Mouse (Mus musculus): ENCODE data around the gene Csnk1d. TPM values are rescaled to one million over a fixed set of nuclear protein-coding genes. Genes with fewer than 3 reads are reported as not detected.

The Csnk1d gene
- total RNA-seq, 2 experiments from 2014 or later: 165 to 166 TPM

- DNase-seq (ENCODE audit: low spot score in 2 of 2): no peak
Observed at GRCm38 (mm10) chr11:120988410-120988809, 2.7 kb downstream of the Csnk1d start.

GRCm38 (mm10) chr11:120987608-120988007 is 3.5 kb downstream of the Csnk1d start:
- no peak for DNase-seq (ENCODE audit: low spot score in 2 of 2)

DNA sequence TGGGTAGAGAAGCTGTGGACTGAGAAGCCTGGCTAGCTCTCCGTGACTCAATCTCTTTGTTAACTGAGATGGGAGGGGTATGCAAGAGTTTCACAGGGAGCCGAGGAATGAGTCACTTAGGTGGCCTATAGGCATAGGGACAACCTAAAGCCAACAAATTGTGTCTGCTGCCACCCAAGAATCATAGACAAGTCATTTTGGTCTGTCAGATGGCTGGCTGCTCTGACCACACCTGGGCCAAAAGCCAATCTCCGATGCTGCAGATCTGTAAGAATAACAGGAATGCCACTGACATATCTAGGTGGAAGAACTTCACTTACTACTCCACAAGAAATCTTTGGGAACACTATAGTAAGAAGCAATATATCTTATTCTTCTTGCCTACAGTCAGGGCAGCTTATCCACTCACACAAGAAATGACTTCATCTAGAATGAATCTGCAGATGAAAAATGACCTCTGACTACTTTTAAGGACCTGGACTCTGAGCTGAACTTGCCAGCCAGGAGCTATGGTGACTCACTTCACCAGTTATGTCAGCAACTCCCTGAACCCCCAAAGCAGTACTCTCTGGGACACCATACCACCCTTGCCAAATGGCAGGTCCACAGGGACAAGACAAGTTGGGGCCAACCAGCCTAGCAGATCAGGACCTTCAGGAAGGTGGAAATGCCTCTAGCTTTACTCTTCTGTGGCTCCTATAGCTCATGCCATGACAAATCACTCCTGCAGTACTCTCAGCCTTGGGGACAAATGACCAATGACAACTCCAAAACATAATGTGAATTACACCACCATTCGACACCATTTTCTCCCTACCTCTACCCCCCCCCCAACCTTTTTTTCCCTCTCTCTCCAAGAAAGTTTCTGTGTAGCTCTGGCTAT is 6.4 kb downstream of the Csnk1d start:
- no peak for DNase-seq (ENCODE audit: low spot score in 2 of 2)

- DNase-seq (ENCODE audit: low spot score in 2 of 2): no peak
Observed at GRCm38 (mm10) chr11:120982459-120982858, 8.7 kb downstream of the Csnk1d start.

GRCm38 (mm10) chr11:120981661-120982060 is 9.5 kb downstream of the Csnk1d start:
- DNase-seq (ENCODE audit: low spot score in 2 of 2): no peak

DNA sequence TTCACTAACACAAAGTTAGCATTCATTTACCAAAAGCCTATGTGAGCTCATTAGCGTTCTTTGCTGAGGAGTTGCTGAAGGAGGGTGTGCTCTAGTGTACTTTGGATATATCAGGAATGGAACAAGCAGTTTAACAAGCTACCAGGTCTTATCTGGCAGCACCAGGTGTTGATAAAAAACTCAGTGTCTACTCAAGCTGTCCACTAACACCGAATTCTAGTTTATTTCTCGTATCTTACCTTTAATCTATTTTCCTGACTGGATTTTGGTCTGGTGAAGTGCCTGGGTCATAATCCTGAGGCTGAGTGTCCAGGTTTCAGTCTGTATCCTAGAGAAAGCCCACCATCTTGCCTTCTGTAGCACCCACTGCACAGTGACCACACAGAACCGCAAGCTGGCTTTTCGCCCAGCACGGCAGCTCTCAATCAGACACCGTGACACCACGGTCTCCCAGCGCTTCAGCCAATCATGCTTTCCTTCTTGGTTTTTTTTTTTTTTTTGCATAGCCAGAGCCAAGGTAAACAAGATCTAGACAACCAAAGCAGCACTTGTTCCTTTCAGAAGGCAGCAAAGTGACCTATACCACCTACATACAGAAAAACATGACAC is 10.6 kb downstream of the Csnk1d start:
- DNase-seq (ENCODE audit: low spot score in 2 of 2): no peak

DNA sequence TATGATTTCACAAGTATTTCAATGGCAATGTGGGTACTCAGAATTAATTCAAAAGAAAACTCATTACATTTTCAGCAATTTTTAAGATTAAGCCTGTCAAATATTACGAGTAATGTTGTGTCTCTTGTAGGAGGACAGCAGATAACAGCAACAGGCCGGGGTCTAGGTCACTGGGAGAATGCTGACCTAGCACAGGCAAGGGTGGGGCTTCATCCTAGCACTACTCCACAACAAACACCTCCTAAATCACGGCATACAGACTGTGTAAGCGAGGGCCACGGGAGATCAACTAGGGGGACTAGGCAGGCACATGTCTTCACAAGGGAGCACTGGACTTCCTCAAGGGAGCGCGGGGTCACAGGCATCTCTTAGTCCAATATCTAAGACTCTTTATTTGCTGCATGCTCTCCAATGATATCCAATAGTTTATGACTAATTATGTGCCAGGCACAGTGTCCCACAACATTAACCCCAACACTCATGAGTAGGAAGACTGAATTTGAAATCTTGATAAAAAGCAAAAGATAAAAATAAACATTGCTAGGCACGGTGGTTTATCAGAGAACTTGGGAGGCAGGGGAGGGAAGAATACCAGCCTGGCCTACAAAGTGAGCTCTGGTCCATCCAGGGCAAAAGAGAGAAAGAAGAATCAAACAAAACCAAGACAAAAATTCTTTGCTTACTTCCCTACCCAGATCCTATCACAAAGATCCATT is 11.3 kb downstream of the Csnk1d start:
- DNase-seq (ENCODE audit: low spot score in 2 of 2): no peak

GRCm38 (mm10) chr11:120973318-120973717 is 17.8 kb downstream of the Csnk1d start:
- no peak for DNase-seq (ENCODE audit: low spot score in 2 of 2)

GRCm38 (mm10) chr11:120971237-120971636 is 19.9 kb downstream of the Csnk1d start:
- no peak for DNase-seq (ENCODE audit: low spot score in 2 of 2)

DNA sequence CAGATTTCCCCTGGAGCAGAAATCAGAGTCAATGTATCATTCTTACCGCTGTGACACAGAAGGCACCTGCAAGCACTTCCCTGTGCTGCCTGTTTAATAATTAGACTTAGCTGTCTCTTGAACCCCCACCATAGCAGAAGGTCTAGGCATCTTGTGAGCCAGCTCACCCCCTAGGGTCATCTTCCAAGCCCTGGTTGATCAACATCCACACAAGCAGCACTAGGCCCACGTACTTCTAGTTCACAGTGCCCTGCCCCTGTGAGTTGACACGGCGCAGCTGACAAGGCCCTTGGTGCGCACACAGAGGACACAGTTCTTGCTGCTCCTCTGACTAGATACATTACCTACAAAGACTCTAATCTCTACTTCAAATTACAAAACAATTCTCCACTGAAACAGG is 21.4 kb downstream of the Csnk1d start:
- no peak for DNase-seq (ENCODE audit: low spot score in 2 of 2)

DNA sequence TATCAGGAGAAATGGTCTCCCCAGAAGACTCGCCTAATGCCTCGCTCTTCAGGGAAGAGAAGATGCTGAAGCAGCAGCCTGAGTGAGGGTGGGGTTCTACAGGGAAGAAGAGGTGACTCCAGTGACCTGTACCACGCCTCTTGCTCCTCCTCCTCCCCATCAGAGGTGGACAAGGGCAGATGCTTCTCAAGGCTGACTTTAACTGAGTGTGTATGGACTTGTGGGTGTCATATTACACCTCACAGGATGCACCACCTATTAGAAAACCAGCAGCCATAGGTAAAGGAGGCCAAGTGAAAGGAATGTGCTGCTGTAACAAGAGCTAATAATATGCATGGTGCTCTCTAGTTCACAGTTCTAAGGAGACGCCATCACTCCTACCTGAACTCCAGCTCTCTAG is 25.5 kb downstream of the Csnk1d start:
- DNase-seq (ENCODE audit: low spot score in 2 of 2): no peak

- DNase-seq (ENCODE audit: low spot score in 2 of 2): no peak
Observed at GRCm38 (mm10) chr11:120964195-120965157, 26.7 kb downstream of the Csnk1d start.

DNA sequence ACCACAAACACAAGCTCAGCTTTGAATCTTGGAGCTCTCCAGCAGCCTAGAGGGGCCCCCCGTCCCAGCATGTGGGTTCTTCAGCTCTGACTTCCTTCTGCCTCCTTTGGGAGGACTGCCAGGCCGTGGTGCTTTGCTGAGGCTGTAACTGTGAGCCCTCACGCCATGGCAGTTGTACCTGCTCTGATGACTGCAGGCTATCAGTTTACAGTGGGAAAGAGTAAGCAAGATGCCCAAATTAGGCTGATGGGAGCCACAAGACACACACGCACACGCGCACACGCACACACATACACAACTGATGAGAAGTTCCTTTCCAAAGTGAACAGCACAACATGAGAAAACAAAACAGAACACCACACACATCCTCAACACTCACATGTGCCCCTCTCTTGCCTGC is 28.2 kb downstream of the Csnk1d start:
- DNase-seq (ENCODE audit: low spot score in 2 of 2): no peak

- no peak for DNase-seq (ENCODE audit: low spot score in 2 of 2)
Observed at GRCm38 (mm10) chr11:120962050-120962771, 28.9 kb downstream of the Csnk1d start.

DNA sequence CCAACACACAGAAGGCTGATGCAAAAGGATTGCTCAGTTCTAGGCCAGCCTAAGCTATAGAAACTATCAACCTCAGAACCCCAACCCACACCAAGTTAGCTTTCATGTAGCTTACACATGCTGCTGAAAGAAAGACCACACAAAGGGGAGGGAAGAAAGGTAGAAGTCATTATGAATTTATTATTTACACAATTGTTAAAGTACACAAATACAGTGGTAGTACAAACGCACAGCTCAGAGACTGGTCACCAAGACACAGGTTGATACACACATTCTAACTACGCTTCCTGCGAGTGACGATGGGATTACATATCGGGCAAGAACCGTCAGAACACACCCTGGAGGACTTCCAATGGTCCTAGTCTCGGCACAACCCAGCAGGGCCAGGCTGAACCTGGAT is 29.5 kb downstream of the Csnk1d start:
- DNase-seq (ENCODE audit: low spot score in 2 of 2): no peak

DNA sequence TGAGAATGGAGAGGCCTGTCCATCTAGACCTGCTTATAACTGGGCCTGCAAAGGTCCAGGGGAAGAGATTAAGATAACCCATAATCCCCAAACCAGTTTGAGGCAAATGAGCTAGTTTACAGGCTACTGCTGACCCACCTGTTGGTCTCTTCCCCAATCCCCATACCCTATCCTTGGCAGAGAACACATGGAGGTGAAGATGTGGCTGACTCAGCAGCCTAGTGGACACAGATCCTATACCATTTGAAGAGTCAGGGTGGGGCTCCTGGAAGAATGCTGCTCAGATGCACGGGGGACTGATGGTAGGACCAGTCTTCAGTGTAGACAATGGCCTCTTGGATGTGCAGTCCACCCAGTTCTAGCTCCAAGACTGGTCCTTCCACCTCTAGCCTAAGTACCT is 30.9 kb downstream of the Csnk1d start:
- DNase-seq (ENCODE audit: low spot score in 2 of 2): no peak

DNA sequence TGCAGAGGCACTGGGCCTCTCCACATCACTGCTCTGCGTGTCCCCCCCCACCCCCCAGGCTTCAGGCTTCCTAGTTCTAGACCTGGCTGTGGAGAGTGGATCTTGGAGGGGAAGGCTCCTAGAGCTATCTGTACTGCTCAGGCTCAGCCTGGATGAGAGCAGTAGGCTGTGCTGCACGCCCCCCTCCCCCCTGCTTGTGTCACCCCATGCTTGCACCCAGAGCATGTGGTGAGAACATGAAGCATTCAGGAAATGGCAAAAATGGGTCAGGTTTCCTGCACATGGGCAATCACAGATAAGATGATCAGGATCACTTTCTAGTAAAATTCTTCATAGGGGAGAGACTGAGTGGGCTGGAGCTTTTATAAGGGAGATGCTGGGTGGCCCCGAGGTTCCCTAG is 31.6 kb downstream of the Csnk1d start:
- no peak for DNase-seq (ENCODE audit: low spot score in 2 of 2)

GRCm38 (mm10) chr11:120959066-120959465 is 32.1 kb downstream of the Csnk1d start:
- no peak for DNase-seq (ENCODE audit: low spot score in 2 of 2)

DNA sequence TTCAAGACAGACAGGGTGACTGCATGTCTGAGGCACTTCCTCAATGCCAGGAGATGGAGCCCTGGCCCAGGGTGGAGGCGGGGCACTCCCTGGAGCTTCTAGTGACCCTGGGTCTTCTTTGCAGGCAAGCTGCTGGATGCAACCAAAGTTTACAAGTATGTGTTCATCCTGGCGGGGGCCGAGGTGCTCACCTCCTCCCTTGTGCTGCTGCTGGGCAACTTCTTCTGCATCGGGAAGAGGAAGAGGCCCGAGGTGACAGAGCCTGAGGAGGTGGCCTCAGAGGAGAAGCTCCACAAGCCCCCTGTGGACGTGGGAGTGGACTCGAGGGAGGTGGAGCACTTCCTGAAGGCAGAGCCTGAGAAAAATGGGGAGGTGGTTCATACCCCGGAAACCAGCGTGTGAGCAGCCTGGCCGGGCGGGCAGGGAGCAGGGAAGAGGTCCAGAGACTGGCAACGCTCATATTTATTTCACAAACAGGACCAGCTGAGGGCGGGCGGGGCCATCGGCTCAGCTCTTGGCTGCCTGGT is 33.3 kb downstream of the Csnk1d start:
- DNase-seq (ENCODE audit: low spot score in 2 of 2): no peak

DNA sequence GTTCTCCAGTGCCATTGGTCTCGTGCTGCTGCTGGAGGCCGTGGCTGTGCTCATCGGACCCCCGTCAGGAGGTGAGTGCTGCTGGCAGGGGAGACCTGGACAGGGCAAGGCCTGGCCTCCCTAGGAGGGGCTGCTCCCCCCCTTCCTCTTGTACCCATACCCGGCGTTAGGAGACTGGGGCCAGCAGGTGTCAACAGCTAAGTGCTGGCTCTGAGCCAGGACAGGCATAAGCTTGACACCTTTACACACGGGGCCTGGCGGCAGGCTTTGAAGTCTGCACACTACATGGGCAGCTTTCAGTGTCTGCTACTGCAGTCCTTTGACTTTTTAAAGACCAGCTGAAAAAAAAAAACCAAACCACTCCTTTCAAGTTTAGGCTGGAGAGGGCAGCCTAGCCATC is 34.1 kb downstream of the Csnk1d start:
- DNase-seq (ENCODE audit: low spot score in 2 of 2): no peak
